Mouse (Mus musculus): ENCODE results near the gene Garnl3. TPM values are rescaled to one million over a fixed set of nuclear protein-coding genes. Genes with fewer than 3 reads are reported as not detected.

The Garnl3 gene
- polyA plus RNA-seq, 1 experiment from 2014 or later = 1.1 TPM

- WGBS (ENCODE audit: insufficient replicate concordance) = 44% methylated on average over 10 of the region's 10 CpGs
- Histone ChIP-seq H3K4me1 (ENCODE audit: control insufficient read depth, low read depth, low read length) (no peaks in the 10 kb centered on the region; the same call in 1 of the 2 replicates), H3K27ac (ENCODE audit: low read length) (no peak overlapping the region), H3K36me3 (ENCODE audit: control insufficient read depth, insufficient read depth) (no peaks in the 10 kb centered on the region), H3K4me3 (ENCODE audit: low read depth, low read length) (no peak overlapping the region), H3K4me2 (ENCODE audit: low read depth, low read length) (no peak overlapping the region), H3K9me3 (replicated peaks; ENCODE audit: control insufficient read depth, low read length) (no peaks in the 10 kb centered on the region), H3K9ac (ENCODE audit: low read depth, low read length) (no peak overlapping the region), H3K27me3 (ENCODE audit: control insufficient read depth, insufficient read depth, low read depth, low read length) (no peaks in the 10 kb centered on the region)
- no peak for ATAC-seq (ENCODE audit: low read depth)
Observed at GRCm38 (mm10) chr2:33173126-33173525, 41.7 kb upstream of the Garnl3 start.

- WGBS (ENCODE audit: insufficient replicate concordance) = 69% methylated on average over 10 of the region's 10 CpGs
- Histone ChIP-seq H3K4me1 (ENCODE audit: control insufficient read depth, low read depth, low read length) (no peaks in the 10 kb centered on the region), H3K36me3 (ENCODE audit: control insufficient read depth, insufficient read depth) (no peaks in the 10 kb centered on the region), H3K27ac (ENCODE audit: low read length) (no peak overlapping the region), H3K27me3 (ENCODE audit: control insufficient read depth, insufficient read depth, low read depth, low read length) (no peaks in the 10 kb centered on the region), H3K4me3 (ENCODE audit: low read depth, low read length) (no peak overlapping the region), H3K9me3 (replicated peaks; ENCODE audit: control insufficient read depth, low read length) (no peaks in the 10 kb centered on the region), H3K9ac (ENCODE audit: low read depth, low read length) (no peak overlapping the region), H3K4me2 (ENCODE audit: low read depth, low read length) (no peak overlapping the region)
- no peak for ATAC-seq (ENCODE audit: low read depth)
Observed at GRCm38 (mm10) chr2:33170777-33171565, 39.5 kb upstream of the Garnl3 start.

- Histone ChIP-seq H3K4me2 (ENCODE audit: low read depth, low read length) (no peak overlapping the region), H3K36me3 (ENCODE audit: control insufficient read depth, insufficient read depth) (no peaks in the 10 kb centered on the region), H3K9ac (ENCODE audit: low read depth, low read length) (no peak overlapping the region), H3K4me1 (ENCODE audit: control insufficient read depth, low read depth, low read length) (no peaks in the 10 kb centered on the region), H3K9me3 (replicated peaks; ENCODE audit: control insufficient read depth, low read length) (no peaks in the 10 kb centered on the region), H3K4me3 (ENCODE audit: low read depth, low read length) (no peak overlapping the region), H3K27ac (ENCODE audit: low read length) (no peak overlapping the region), H3K27me3 (ENCODE audit: control insufficient read depth, insufficient read depth, low read depth, low read length) (no peaks in the 10 kb centered on the region)
- WGBS (ENCODE audit: insufficient replicate concordance) = 60% methylated on average over 6 of the region's 6 CpGs
- ATAC-seq (ENCODE audit: low read depth) = no peak
Observed at GRCm38 (mm10) chr2:33169445-33169844, 38.0 kb upstream of the Garnl3 start.

GRCm38 (mm10) chr2:33167060-33167459 is 35.6 kb upstream of the Garnl3 start:
- H3K9ac ChIP-seq (ENCODE audit: low read depth, low read length) = no peak overlapping the region
- H3K9me3 ChIP-seq (replicated peaks; ENCODE audit: control insufficient read depth, low read length) = no peaks in the 10 kb centered on the region
- ATAC-seq (ENCODE audit: low read depth) = no peak
- no peaks in the 10 kb centered on the region for H3K27me3 ChIP-seq (ENCODE audit: control insufficient read depth, insufficient read depth, low read depth, low read length)
- no peak overlapping the region for H3K4me3 ChIP-seq (ENCODE audit: low read depth, low read length)
- no peak overlapping the region for H3K4me2 ChIP-seq (ENCODE audit: low read depth, low read length)
- H3K4me1 ChIP-seq (ENCODE audit: control insufficient read depth, low read depth, low read length) = no peaks in the 10 kb centered on the region
- no peaks in the 10 kb centered on the region for H3K36me3 ChIP-seq (ENCODE audit: control insufficient read depth, insufficient read depth)
- WGBS (ENCODE audit: insufficient replicate concordance) = 52% methylated on average over 3 of the region's 3 CpGs
- no peak overlapping the region for H3K27ac ChIP-seq (ENCODE audit: low read length)

- H3K9ac ChIP-seq (ENCODE audit: low read depth, low read length) = no peak overlapping the region
- H3K27me3 ChIP-seq (ENCODE audit: control insufficient read depth, insufficient read depth, low read depth, low read length) = no peaks in the 10 kb centered on the region
- no peak overlapping the region for H3K4me3 ChIP-seq (ENCODE audit: low read depth, low read length)
- ATAC-seq (ENCODE audit: low read depth) = no peak
- no peaks in the 10 kb centered on the region for H3K4me1 ChIP-seq (ENCODE audit: control insufficient read depth, low read depth, low read length)
- H3K27ac ChIP-seq (ENCODE audit: low read length) = no peak overlapping the region
- H3K36me3 ChIP-seq (ENCODE audit: control insufficient read depth, insufficient read depth) = no peaks in the 10 kb centered on the region
- 51% methylated on average over 7 of the region's 7 CpGs for WGBS (ENCODE audit: insufficient replicate concordance)
- H3K4me2 ChIP-seq (ENCODE audit: low read depth, low read length) = no peak overlapping the region
- no peaks in the 10 kb centered on the region for H3K9me3 ChIP-seq (replicated peaks; ENCODE audit: control insufficient read depth, low read length)
Observed at GRCm38 (mm10) chr2:33165710-33166374, 34.4 kb upstream of the Garnl3 start.

- H3K27me3 ChIP-seq (ENCODE audit: control insufficient read depth, insufficient read depth, low read depth, low read length) = no peaks in the 10 kb centered on the region
- 41% methylated on average over 4 of the region's 4 CpGs for WGBS (ENCODE audit: insufficient replicate concordance)
- no peak for ATAC-seq (ENCODE audit: low read depth)
Observed at GRCm38 (mm10) chr2:33165229-33165628, 33.8 kb upstream of the Garnl3 start.

GRCm38 (mm10) chr2:33164646-33165045 is 33.2 kb upstream of the Garnl3 start:
- Histone ChIP-seq H3K27me3 (ENCODE audit: control insufficient read depth, insufficient read depth, low read depth, low read length) (no peaks in the 10 kb centered on the region), H3K9ac (ENCODE audit: low read depth, low read length) (no peak overlapping the region), H3K36me3 (ENCODE audit: control insufficient read depth, insufficient read depth) (no peaks in the 10 kb centered on the region), H3K9me3 (replicated peaks; ENCODE audit: control insufficient read depth, low read length) (no peaks in the 10 kb centered on the region), H3K27ac (ENCODE audit: low read length) (no peak overlapping the region), H3K4me3 (ENCODE audit: low read depth, low read length) (no peak overlapping the region), H3K4me1 (ENCODE audit: control insufficient read depth, low read depth, low read length) (no peaks in the 10 kb centered on the region), H3K4me2 (ENCODE audit: low read depth, low read length) (no peak overlapping the region)
- ATAC-seq (ENCODE audit: low read depth) = no peak
- 57% methylated on average over 3 of the region's 3 CpGs for WGBS (ENCODE audit: insufficient replicate concordance)

More at GRCm38 (mm10) chr2:33165229-33165628, 33.8 kb upstream of the Garnl3 start:
- H3K9me3 ChIP-seq (replicated peaks; ENCODE audit: control insufficient read depth, low read length) = no peaks in the 10 kb centered on the region
- H3K4me2 ChIP-seq (ENCODE audit: low read depth, low read length) = no peak overlapping the region
- no peaks in the 10 kb centered on the region for H3K36me3 ChIP-seq (ENCODE audit: control insufficient read depth, insufficient read depth)
- no peaks in the 10 kb centered on the region for H3K4me1 ChIP-seq (ENCODE audit: control insufficient read depth, low read depth, low read length)
- no peak overlapping the region for H3K27ac ChIP-seq (ENCODE audit: low read length)
- no peak overlapping the region for H3K9ac ChIP-seq (ENCODE audit: low read depth, low read length)
- H3K4me3 ChIP-seq (ENCODE audit: low read depth, low read length) = no peak overlapping the region

GRCm38 (mm10) chr2:33162126-33162525 is 30.7 kb upstream of the Garnl3 start:
- H3K36me3 ChIP-seq (ENCODE audit: control insufficient read depth, insufficient read depth) = no peaks in the 10 kb centered on the region
- no peak overlapping the region for H3K4me2 ChIP-seq (ENCODE audit: low read depth, low read length)
- no peak for ATAC-seq (ENCODE audit: low read depth)
- no peaks in the 10 kb centered on the region; the same call in 1 of the 2 replicates for H3K4me1 ChIP-seq (ENCODE audit: control insufficient read depth, low read depth, low read length)
- WGBS (ENCODE audit: insufficient replicate concordance) = 61% methylated on average over 2 of the region's 2 CpGs
- H3K27ac ChIP-seq (ENCODE audit: low read length) = no peak overlapping the region
- H3K27me3 ChIP-seq (ENCODE audit: control insufficient read depth, insufficient read depth, low read depth, low read length) = no peaks in the 10 kb centered on the region
- no peak overlapping the region for H3K9ac ChIP-seq (ENCODE audit: low read depth, low read length)
- H3K9me3 ChIP-seq (replicated peaks; ENCODE audit: control insufficient read depth, low read length) = no peaks in the 10 kb centered on the region
- H3K4me3 ChIP-seq (ENCODE audit: low read depth, low read length) = no peak overlapping the region

- H3K4me1 ChIP-seq (ENCODE audit: control insufficient read depth, low read depth, low read length) = no peaks in the 10 kb centered on the region; the same call in 1 of the 2 replicates
- H3K9me3 ChIP-seq (replicated peaks; ENCODE audit: control insufficient read depth, low read length) = no peaks in the 10 kb centered on the region
- H3K9ac ChIP-seq (ENCODE audit: low read depth, low read length) = no peak overlapping the region
- 58% methylated on average over 12 of the region's 12 CpGs for WGBS (ENCODE audit: insufficient replicate concordance)
- no peak overlapping the region for H3K27ac ChIP-seq (ENCODE audit: low read length)
- no peaks in the 10 kb centered on the region for H3K27me3 ChIP-seq (ENCODE audit: control insufficient read depth, insufficient read depth, low read depth, low read length)
- H3K36me3 ChIP-seq (ENCODE audit: control insufficient read depth, insufficient read depth) = no peaks in the 10 kb centered on the region
- no peak overlapping the region for H3K4me2 ChIP-seq (ENCODE audit: low read depth, low read length)
- ATAC-seq (ENCODE audit: low read depth) = no peak
- no peak overlapping the region for H3K4me3 ChIP-seq (ENCODE audit: low read depth, low read length)
Observed at GRCm38 (mm10) chr2:33160326-33160973, 29.0 kb upstream of the Garnl3 start.
